Mouse (Mus musculus): ENCODE results near the gene Rad54l2.

The Rad54l2 gene

GRCm38 (mm10) chr9:106739962-106740361 is 49.0 kb downstream of the Rad54l2 start:
- no peak for DNase-seq

- peak; percentile 21 for DNase-seq
These were observed 49.9 kb downstream of the Rad54l2 start for GRCm38 (mm10) chr9:106739056-106739455.

GRCm38 (mm10) chr9:106738199-106738985 is 50.6 kb downstream of the Rad54l2 start:
- DNase-seq = no peak

GRCm38 (mm10) chr9:106733690-106734089 is 55.3 kb downstream of the Rad54l2 start:
- DNase-seq = no peak

GRCm38 (mm10) chr9:106729416-106729815 is 59.6 kb downstream of the Rad54l2 start:
- DNase-seq = no peak

- no peak for DNase-seq
These were observed 62.1 kb downstream of the Rad54l2 start for GRCm38 (mm10) chr9:106726891-106727290.

GRCm38 (mm10) chr9:106725435-106725834 is 63.6 kb downstream of the Rad54l2 start:
- DNase-seq = no peak

- DNase-seq = no peak
These were observed 64.1 kb downstream of the Rad54l2 start for GRCm38 (mm10) chr9:106724864-106725263.

GRCm38 (mm10) chr9:106716729-106717128 is 72.3 kb downstream of the Rad54l2 start:
- no peak for DNase-seq

GRCm38 (mm10) chr9:106716232-106716631 is 72.8 kb downstream of the Rad54l2 start:
- no peak for DNase-seq

GRCm38 (mm10) chr9:106712470-106712869 is 76.5 kb downstream of the Rad54l2 start:
- DNase-seq = no peak

- no peak for DNase-seq
These were observed 96.0 kb downstream of the Rad54l2 start for GRCm38 (mm10) chr9:106692973-106693481.

- DNase-seq = no peak
These were observed 100.2 kb downstream of the Rad54l2 start for GRCm38 (mm10) chr9:106688834-106689233.

GRCm38 (mm10) chr9:106686983-106687650 is 101.9 kb downstream of the Rad54l2 start:
- peak; percentile 84 for DNase-seq

GRCm38 (mm10) chr9:106685249-106686101 is 103.5 kb downstream of the Rad54l2 start, which contains the start of gene Tex264:
Gene Tex264 (minus strand): TSS chr9:106685927.
- peak; percentile 86 for DNase-seq

GRCm38 (mm10) chr9:106684918-106685248 is 104.1 kb downstream of the Rad54l2 start:
- peak; percentile 36 for DNase-seq

GRCm38 (mm10) chr9:106684093-106684872 is 104.7 kb downstream of the Rad54l2 start:
- no peak for DNase-seq

GRCm38 (mm10) chr9:106681026-106681425 is 108.0 kb downstream of the Rad54l2 start:
- DNase-seq = no peak

- no peak for DNase-seq
These were observed 110.8 kb downstream of the Rad54l2 start for GRCm38 (mm10) chr9:106678242-106678641.

- no peak for DNase-seq
These were observed 111.3 kb downstream of the Rad54l2 start for GRCm38 (mm10) chr9:106677702-106678101.

- no peak for DNase-seq
These were observed 112.4 kb downstream of the Rad54l2 start for GRCm38 (mm10) chr9:106676571-106676970.

GRCm38 (mm10) chr9:106675965-106676364 is 113.0 kb downstream of the Rad54l2 start:
- no peak for DNase-seq
